Mouse (Mus musculus) thymus, postnatal 10 days (tissue): ENCODE measurements around the gene Alk.

Experiments
- DNase-seq, 2 experiments: peaks; one replicate each; pipeline ENCODE4 v3.0.0; 2021; ENCODE audit warnings: low spot score in 2 of 2

Alk gene

DNA sequence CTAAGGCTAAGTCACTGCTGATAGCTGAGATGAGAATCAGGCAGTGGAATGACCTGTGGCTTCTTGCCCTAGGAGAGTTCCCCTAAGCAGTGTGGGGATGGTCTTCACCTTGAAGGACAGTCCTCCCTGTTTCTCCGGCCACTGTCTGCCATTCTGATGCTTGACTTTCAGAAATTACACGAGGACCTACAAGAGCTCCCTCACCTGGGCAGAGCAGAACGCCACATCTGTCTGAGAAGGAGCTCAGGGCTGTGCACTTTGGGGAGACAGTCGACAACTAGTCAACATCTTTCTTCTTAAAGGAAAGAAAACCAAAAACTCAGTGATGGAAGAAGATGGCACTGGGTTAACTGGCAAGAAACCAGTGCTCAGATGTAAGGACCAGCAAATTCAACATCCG, 335.9 kb downstream of the Alk start:
- DNase-seq, result no peak

GRCm38 (mm10) chr17:72265171-72266022, 339.0 kb downstream of the Alk start:
- no peak for DNase-seq

GRCm38 (mm10) chr17:72253411-72253810, 351.0 kb downstream of the Alk start:
- DNase-seq, result no peak

GRCm38 (mm10) chr17:72251554-72251953, 352.9 kb downstream of the Alk start:
- DNase-seq, result no peak

DNA sequence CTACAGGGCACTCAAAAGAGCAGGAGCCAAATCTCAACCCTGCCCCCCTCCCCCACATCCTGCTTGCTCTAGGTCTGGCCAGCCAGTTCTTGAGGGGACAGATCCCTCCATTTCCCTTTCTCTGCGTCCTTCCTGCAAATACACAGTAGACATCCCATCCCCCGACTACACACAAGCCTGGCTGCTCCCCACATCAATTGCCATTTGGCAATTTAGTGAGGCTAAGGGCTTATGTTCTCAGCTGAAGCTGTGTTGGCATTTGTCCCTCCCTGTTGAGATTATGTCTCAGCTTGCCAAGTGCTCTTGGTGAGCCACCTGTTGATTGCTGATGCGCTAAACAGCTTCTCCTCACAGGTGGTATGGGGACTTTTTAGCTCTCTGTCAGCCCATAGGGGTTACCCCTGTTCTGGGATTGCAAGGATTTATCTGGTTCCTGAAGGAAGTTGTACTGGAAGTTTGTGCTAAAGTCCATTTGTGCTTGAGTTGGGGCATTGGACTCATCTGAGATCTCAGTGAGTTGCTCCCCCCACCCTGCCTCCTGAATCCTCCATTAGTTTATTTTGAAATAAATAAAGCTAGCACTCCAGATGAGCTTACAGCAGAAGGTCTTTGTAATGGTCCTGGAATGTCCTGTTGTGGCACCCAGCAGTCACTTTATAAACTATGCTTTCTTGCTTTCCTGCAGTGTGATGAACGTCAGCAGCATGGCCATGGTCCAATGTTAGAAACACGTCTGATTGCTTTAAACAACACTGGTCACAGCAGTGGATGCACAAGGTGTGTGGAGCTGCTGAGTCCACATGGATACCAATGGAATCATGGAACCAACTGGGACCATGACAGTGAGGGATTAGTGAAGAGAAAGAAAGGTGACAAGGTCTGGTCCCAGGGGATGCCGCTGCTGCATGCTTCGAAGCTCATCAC, 353.7 kb downstream of the Alk start:
- DNase-seq, result no peak

DNA sequence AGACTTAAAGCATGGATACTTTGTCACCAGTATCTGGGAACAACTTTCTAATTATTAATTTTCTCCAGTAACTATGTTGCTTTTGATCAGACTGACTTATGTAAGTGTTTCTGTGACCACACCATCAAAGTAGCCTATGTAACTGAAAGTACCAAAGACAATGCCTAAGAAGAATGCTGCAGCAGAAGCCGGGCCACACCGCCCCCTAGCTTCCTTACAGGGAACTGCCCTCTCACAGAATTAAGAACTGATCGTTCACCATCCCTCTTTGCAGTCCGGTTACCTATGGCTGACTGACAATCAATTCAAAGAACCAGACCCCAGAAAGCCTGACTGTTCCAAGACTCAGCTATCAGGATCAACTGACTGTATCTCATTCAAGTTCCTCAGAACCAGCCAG, 362.4 kb downstream of the Alk start:
- DNase-seq, result no peak

DNA sequence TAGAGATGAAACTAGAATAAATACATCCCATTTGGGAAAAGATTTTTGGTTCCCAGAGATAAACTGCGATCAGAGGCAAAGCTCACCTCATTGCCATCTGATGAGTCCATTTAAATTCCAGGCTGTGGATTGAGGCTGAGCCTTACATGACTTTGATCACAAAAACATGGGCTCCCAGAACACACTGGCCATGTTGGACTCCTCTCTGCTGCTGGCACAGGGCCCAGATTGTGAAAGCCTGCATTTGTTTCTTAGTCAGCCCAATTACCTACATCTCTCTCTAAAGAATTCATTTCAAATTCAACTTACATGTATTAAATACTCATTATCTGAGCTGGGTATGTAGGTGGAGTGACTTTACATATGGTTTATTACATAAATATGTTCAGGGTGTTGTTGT, 367.1 kb downstream of the Alk start:
- DNase-seq, result no peak

- DNase-seq, result no peak
These were observed 373.5 kb downstream of the Alk start for GRCm38 (mm10) chr17:72230891-72231290.

GRCm38 (mm10) chr17:72218816-72219215, 385.6 kb downstream of the Alk start:
- no peak for DNase-seq

- DNase-seq, result no peak
These were observed 406.9 kb downstream of the Alk start for GRCm38 (mm10) chr17:72197576-72197975.

DNA sequence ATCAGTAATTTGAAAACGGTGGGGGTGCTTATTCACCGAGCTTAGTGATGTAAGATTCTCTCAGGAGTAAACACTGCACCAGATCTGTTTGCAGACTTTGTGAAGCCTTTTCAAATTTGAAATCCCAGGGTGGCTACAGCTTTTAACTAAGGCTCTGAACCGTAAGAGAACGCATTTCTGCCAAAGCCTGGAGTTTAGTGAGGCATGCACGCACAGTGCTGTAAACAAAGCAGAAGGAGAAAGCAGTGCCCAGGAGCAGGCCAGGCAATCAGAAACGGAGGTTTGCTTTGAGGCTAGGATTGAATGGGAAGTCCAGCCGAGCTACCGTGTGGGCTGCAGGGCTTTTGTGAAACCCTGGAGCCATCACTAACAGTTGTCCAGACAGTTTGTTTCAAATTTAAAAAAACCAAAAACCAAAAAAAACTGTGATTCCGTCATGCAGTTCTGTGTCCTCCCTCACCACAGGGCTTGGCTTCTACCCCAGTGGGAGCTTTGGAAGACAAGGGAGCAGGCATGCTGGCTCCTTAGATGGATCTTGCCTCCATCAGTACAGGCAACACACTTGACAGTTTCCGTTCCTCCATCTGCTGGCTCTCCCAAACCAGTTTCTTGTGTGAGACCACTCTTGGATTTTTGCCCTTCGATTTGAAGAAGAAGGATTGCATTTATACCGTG, 409.3 kb downstream of the Alk start:
- DNase-seq, result no peak

DNA sequence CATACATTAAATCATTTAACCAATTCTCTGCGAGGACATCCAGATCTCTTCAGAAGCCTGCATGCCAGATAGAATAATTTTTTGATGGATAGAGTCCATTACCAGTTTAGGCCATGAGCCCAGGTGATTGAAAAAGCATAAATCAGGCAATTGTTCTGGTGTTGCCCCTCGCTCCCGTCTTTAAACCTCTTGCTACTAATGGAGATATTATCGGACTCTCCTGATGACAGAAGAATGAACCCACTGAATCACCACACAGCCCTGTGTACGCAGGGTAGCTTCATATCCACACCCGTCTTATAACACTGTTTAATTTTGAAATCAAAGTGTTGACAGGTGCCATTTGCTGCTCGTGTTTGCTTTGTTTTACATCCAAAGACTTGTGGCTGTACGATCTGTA, 413.9 kb downstream of the Alk start:
- DNase-seq, result no peak

- DNase-seq, result no peak
These were observed 417.4 kb downstream of the Alk start for GRCm38 (mm10) chr17:72187026-72187425.

GRCm38 (mm10) chr17:72182414-72182813, 422.0 kb downstream of the Alk start:
- no peak for DNase-seq

DNA sequence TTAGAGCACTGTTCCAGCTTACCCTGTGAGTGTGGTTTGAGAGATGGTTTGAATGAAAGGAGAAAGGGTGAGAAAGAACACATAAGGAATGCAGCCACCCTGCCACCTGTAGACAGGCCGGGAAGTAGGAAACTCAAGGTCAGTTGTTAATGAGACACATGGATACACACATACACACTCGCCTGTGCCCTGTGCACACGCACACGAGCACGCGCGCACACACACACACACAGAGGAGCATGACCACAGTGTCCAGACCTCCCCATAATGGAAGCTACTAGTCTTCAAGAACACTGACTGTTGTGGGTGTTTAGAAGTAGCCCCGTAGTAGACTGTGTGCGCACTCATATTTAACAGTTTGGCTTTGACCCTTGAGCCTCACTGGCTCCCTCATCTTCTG, 424.2 kb downstream of the Alk start:
- DNase-seq, result no peak

DNA sequence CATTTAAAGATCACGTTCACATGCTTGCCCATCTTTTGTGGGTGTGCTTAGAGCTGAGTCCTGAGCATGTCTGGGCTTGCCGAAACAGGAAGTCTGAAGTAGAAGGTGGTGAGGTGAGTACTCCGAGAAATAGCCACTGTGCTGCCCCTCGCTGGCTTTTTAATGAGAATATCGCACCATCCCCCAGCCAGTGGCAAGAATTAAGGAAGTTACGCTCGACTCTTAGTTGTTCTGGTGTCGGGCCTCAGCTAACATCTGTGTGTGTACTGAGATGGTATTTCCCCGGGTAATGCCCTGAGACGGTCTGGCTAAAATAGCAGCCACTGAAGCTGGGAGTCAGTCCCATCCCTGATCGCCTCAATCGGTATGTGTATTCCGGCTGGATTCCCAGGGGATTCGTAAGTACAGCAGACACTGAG, 424.7 kb downstream of the Alk start:
- DNase-seq, result no peak

DNA sequence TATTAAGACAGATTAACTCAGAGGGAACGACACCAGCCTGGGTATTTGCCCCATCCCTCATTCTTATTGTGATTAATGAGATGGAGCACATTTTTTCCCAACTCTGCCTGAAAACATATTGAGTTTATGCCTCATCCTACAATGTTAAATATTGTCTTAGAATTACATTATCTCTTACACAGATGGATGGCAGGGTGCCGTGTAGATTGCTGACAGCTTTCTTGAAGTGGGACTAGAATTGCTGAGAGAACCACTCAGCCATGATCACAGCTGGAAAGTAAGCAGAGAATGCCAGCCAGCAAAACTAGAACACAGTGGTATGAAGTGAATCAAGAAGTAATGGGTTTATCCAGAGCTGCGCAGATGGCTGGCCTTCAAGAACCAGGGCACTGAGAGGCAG, 430.6 kb downstream of the Alk start:
- DNase-seq, result no peak

DNA sequence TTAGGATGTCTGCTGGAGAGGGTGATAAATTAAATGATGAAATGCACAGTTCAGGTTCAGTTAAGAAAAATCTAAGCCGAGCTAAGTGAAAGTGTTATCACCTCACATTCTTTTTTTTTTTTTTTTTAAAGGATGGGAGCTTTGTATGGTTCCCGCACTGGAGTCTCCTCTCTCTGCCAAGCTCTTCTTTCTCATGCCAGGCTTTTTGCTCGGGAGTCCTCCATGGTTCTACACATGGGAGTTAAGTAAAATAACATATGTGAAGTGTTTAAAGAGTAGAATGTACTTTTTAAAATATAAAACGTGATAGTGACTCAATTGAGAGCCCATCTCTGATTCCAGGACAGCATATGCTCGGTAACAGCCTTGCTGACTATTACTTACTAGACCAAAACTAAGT, 436.3 kb downstream of the Alk start:
- no peak for DNase-seq

- no peak for DNase-seq
These were observed 445.5 kb downstream of the Alk start for GRCm38 (mm10) chr17:72158857-72159385.

DNA sequence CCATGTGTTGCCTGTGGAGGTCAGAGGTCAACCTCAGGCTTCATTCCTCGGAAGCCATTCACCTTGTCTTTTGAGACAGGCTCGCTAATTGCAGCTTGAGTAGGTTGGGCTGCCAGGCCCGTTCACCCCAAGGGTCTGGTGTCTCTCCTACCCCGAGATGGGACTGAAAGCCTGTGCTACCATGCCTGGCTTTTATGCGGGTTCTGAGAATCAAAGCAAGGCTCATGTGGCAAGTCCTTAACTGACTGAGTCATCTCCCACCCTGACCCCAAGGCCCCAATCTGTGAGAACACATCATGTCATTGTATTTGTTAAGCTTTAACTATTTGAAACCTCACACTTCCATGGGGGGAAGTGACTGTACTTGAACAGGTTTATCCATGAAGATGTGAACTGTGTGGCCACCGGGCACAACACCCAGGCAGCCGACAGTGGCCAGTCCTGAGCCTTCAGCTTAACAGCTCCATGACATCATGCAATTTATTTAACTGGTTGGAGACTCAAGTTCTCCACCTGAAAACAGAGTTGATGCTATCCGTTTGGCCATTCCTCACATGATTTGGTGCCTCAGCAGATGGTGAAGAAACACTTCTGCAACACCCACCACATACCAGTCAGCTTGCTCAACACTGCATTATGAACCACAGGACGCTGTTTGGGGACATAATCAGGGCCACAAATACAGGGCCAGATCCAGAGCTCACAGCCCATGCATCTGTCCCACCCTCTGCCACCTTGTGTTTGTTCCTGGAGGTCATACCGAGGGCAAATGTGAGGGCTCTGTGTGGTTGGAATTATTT, 446.4 kb downstream of the Alk start:
- DNase-seq, result no peak

GRCm38 (mm10) chr17:72153038-72153437, 451.4 kb downstream of the Alk start:
- DNase-seq, result no peak
